In the genomic region with DNA sequence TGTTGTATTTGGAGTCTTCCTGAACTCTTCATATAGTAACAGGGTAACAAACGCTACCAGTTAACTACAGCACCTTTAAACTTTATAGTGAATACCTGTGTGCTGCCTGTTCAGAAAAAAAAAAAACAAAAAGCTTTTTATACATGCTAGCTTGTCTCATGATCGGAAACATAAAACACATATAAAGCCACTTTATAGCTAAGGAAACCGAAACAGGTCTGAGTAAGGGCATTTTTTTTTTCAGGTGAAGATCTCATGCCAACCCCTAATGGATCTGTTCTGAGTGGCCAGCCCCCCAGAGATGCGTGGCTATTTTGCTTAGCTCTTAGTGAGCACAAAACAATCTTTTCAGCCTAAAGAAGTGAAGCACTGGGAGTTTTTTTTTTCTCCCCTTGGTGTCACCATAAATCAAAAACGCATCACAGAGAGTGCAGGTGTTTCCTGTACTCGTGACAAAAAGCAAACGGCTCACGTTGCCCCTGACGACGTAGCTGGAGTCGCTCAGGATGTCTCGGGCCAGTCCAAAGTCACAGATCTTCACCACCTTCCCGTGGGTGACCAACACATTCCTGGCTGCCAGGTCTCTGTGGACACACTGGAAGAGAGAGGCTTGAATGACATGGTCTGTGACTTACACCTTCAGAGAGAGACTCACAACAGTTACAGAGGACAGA, we compare ENCODE assay signal across 16 mouse cellular contexts. TPM values are rescaled to one million over a fixed set of nuclear protein-coding genes. Genes with fewer than 3 reads are reported as not detected.
DNase-seq lines count a peak whose midpoint lies in the region; ATAC-seq lines count a peak whose summit lies in the region.
"Had no signal": no experiment of that assay in that cellular context is flagged by ENCODE, and none has a peak within 500 bp of the region (broad histone marks: within the 10 kb centered on the region; RNA-seq: fewer than 3 reads in every experiment).

No protein-coding gene starts in this region.

- peak; percentile 68 for ATAC-seq in activated CD4-positive, CD25-positive, alpha-beta regulatory T cell, adult 4 months
- ATAC-seq in monocyte, adult 5-6 weeks (replicated peaks; ENCODE audit: insufficient number of reproducible peaks, low FRiP score, low TSS enrichment, poor library complexity, severe bottlenecking), result 0 out of 2 replicates have a peak, but pooled peaks have one; percentile 34

- DNase-seq in kidney, postnatal 25 days, result peak; percentile 11 to 44
- no peak for DNase-seq in kidney, adult 8-10 months
- DNase-seq in thymus, postnatal 25 days, result peak; percentile 77
- no peak for DNase-seq in retina, postnatal 1 day
- no peak for DNase-seq in cerebellum, postnatal 36 days
- DNase-seq: adrenal gland, postnatal 10 days; cerebellum, postnatal 25 days had no signal

RNA-seq across cellular contexts. Expression of gene Urad, which starts 18.6 kb away (rescaled TPM):
- not detected for polyA plus RNA-seq in activated CD4-positive, CD25-positive, alpha-beta regulatory T cell, adult 4 months (2017; shearing (Covaris generic))
- not detected in 3 replicates for total RNA-seq in monocyte, adult 5-6 weeks (2017)
- total RNA-seq: layer of hippocampus, postnatal 10 days had no signal
- polyA plus RNA-seq: erythroblast, embryonic 14.5 days; gonadal fat pad, adult 2 months; hindbrain, embryonic 13.5 days; midbrain, embryonic 10.5 days; stomach, embryonic 14.5 days had no signal

RNA-seq across cellular contexts. Expression of gene Cdx2, which starts 33.8 kb away (rescaled TPM):
- not detected for polyA plus RNA-seq in activated CD4-positive, CD25-positive, alpha-beta regulatory T cell, adult 4 months (2017; shearing (Covaris generic))
- total RNA-seq in monocyte, adult 5-6 weeks (2017), result not detected in 3 replicates
- total RNA-seq: adrenal gland, postnatal 10 days; layer of hippocampus, postnatal 10 days; liver, adult 2 months had no signal
- polyA plus RNA-seq: hindbrain, embryonic 13.5 days; midbrain, embryonic 10.5 days had no signal

RNA-seq across cellular contexts. Expression of gene Flt3, which starts 59.4 kb away (rescaled TPM):
- polyA plus RNA-seq in activated CD4-positive, CD25-positive, alpha-beta regulatory T cell, adult 4 months (2017; shearing (Covaris generic)), result under 1 TPM in 1 of 2 experiments, not detected in 1; 0.13 TPM
- total RNA-seq in monocyte, adult 5-6 weeks (2017), result 1.7 to 3.9 TPM (median 3.2 TPM) in 3 replicates

Comparison
In these comparisons a context has a peak if more than half of its experiments do, and no peak if none do; other contexts are left out.
1. DNase-seq: peak in kidney, postnatal 25 days (2 of 2) and thymus, postnatal 25 days (single experiment); none in kidney, adult 8-10 months (0 of 2), retina, postnatal 1 day (single experiment) and cerebellum, postnatal 36 days (0 of 2).